Mouse (Mus musculus): ENCODE data around the gene St7.

Gene St7

DNA sequence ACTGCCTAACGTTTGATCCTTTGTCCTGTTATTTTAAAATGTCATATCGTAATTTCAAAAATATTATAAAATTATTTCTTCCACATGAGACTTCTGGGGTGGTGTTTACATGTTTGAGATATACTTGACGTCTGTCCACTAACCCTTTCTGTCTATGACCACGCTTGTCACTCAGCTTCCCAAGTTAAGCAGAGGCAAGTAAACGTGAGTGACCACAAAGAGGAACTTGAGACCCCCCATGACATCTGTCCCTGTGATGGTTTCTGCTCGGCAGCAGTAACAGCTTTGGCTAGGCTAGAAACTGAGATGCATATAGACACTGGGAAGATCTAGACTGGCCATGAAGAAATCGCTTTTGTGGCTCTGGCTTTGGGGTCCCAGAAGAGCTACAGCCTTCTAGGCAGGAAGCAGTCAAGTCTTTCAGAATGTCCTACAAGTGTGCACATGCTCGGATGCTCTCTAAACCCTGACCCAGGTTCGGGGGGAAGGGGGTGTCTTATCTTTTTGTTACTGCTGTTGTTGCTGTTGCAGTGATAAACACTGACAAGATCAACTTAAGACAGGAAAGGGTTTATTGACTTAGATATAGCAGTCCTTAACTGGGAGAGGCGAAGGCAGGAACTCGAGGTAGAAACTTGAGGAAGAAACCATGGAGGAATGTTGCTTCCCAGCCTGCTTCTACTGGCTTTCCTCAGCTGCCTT is 254.5 kb downstream of the St7 start:
- no peak for DNase-seq (ENCODE audit: low read depth)

DNA sequence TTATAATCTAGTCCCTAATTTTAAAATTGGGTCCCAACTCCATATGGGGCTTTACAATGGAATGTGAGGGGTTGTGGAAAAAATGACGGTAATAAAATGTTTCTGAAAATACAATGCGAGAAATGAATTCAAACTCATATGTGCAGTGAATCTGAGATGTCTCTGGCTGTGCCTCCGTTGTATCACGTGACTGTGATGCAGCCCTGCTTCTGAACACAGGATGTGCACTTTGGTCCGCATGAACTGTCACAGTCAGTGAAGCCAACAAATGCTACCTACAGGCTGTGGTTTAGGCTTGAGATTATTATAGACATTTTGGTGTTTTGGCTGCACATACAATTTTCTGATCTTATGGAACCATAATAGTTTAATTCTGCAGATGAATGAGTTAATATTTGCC is 256.4 kb downstream of the St7 start:
- DNase-seq (ENCODE audit: low read depth), result no peak

DNA sequence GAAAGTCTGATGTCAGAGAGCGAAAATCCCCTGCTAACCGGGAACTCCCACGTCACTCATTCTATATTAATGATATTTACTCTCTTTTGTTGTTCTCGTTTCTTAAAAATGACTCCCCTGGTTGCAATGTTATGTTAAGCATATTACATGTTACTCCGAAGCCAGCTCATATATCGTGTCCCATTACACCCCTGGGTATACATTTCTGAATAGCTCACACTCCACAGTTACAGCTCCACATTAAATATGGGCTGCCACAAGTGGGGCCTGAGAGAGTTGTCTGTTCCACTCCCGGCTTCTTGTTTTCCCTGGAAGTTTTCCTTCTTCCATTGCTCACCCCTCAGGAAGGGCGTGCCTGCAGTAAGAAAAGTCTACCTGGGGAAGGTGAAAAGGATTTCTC is 259.0 kb downstream of the St7 start:
- no peak for DNase-seq (ENCODE audit: low read depth)

DNA sequence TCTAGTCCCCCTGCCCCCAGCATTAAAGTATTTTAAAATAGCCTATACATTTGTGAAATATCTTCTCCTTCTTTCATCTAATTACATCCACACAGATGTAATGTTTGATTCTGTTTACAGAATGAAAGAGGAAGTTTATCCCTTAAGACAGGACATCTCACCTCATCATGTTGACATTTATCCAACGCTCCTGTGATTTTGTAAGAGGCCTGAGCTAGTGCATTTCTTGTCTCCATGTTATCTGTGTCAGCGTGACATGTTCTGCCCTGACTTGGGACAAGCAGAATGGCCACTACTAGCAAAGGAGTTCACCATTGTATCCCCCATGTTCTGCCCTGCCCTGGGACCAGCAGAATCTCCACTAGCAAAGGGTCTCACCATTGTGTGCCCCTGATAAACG is 270.7 kb downstream of the St7 start:
- no peak for DNase-seq (ENCODE audit: low read depth)

DNA sequence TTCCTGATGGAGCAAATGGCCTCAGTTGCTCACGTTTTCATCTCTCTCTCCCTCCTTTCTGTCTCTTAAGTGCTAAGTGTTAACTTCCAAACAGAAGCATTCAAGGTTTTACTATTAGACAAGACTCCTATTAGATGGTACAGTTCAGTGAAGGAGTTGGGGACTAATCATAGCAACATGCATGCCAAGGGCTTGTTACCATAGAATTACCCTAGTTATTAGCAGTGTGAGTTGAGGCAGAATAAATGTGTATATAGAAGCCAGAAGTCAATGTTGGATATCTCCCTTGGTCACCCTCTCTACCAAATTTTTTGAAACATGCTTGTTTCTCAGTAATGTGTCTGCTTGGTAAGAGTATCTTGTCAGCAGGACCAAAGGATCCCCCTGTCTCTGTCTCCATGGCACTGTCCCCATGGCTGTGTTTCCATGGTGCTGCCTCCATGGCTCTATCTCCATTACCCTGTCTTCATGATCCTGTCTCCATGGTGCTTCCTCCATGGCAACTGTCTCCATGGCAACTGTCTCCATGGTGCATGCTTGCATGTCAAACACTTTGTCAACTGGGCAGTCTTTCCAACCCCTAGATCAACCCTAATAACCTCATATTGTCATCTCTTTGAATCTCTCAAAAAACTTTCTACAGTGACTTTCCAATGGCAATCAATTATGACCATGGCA is 275.9 kb downstream of the St7 start:
- DNase-seq (ENCODE audit: low read depth), result no peak

DNA sequence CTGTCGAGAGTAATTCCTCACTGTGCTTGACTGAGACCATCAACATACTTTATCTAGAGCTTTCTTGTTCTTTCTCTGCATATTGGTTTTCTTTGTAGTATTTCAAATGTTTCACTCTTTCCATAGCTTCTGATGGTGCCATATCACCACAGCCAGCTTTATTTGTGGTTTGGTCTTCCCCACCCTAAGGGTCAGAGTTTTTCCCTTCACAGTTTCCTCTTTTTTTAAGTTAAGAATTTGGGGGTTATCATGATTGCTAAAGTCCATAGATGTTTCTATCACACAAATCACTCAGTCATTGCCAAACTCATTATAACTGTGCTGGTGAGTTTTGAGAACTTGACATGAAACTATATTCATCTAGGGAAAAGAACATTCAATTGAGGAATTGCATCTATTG is 277.1 kb downstream of the St7 start:
- no peak for DNase-seq (ENCODE audit: low read depth)

DNA sequence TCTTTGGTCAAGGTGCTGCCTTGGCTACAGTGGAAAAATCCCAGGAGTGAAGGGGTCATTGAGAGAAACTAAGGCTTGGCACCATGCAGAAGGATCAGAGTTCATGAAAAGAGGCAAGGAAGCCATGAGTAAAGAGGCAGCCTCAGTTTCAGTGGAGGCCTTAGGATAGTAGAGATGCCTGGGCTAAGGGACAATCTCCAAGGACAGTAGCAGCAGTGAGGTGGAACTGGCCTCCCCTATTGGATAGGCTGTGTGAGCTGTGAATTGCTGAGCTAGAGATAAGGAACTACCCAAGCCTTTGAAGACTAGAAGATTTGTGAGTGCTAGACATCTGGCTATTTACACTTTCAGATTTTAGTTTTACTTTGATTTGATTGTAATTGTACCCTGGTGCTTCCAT is 278.7 kb downstream of the St7 start:
- no peak for DNase-seq (ENCODE audit: low read depth)

DNA sequence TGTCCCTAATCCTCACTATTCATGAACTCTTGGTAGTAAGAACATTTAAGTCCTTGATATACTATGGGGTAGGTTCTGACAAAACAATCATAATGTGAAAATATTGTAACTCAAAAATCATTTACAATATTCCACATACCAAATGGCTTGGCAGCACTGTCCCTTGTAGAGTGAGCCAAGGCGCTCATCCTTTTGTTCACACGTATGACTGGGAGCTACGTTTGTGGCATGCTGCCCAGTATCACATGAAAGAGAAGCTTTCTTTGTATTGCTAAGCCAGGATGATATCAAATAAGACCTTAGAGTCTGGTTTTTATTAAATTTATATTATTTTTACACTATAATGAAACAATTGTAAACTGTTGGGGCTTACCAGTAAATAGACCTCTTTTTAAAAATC is 281.7 kb downstream of the St7 start:
- no peak for DNase-seq (ENCODE audit: low read depth)

DNA sequence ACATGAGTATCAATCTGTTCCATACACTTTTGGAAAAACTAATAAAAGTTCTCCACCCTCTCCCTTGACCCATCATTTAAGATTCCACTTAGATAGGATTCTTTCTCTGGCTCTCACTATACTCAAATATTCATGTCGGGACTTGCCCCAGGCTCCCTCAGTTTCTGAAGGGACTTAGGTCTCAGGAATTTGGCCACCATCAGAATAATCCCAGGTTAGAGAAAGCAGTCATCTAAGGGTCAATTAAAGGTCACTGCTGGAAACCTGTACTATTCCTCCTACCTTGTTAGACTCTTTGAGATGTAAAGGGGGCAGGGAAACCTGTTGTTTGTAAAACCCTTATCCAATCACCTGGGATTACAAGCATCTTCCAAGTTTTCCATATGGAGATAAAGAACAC is 284.4 kb downstream of the St7 start:
- DNase-seq (ENCODE audit: low read depth), result no peak

DNA sequence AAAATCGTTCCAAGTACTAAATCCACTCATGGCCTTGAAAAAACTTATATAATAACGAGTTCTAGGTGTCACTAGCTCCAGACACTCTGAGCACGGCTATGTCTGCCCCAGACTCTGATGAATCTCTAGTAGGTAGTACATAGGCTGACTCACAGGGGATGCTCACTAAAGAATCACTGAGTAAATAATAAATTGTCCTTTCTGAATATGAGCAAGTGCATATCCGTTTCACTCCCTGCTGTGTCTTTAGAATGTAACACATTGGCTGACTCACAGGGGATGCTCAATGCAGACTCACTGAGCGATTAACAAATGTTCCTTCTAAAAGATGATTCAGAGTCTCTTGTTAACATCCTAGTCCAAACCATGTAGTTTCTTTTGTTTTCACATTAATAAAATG is 285.6 kb downstream of the St7 start:
- DNase-seq (ENCODE audit: low read depth), result no peak

DNA sequence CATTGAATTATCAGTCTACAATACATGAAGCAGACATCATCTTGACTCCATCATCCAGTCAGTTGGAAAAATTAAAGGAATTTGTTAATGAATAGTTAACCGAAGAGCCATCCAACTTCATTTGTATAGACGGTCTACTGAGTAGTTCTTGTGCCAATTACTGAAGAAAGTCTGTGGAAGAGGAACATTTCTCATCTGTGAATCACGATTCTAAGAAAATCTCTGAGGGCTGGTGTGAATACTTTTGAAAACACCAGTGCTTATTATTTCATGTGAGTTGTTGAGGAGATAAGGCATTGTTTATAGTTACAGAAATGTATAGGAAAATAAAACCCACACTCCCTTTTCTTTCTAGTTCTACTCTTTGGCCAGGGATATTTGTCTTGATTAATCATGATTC is 286.1 kb downstream of the St7 start:
- DNase-seq (ENCODE audit: low read depth), result no peak

DNA sequence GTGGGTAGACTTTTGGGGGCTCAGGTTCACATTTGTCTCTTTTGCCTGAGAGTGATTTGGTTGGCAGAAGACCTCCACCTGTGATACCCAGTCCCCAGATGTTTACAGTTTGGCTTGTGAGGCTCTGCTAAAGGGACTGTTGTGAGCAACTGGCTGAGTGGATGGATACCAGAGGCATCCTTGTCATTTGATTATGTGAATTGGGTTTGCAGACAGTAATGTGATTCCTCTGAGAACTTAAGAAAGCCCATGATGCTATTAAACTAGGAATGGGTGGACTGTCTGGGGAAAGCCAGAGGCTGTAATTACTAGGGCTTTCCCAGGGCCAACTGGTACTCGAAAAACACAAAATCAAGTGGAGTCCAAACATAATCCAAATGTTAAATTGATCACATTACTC is 286.6 kb downstream of the St7 start:
- DNase-seq (ENCODE audit: low read depth), result no peak

DNA sequence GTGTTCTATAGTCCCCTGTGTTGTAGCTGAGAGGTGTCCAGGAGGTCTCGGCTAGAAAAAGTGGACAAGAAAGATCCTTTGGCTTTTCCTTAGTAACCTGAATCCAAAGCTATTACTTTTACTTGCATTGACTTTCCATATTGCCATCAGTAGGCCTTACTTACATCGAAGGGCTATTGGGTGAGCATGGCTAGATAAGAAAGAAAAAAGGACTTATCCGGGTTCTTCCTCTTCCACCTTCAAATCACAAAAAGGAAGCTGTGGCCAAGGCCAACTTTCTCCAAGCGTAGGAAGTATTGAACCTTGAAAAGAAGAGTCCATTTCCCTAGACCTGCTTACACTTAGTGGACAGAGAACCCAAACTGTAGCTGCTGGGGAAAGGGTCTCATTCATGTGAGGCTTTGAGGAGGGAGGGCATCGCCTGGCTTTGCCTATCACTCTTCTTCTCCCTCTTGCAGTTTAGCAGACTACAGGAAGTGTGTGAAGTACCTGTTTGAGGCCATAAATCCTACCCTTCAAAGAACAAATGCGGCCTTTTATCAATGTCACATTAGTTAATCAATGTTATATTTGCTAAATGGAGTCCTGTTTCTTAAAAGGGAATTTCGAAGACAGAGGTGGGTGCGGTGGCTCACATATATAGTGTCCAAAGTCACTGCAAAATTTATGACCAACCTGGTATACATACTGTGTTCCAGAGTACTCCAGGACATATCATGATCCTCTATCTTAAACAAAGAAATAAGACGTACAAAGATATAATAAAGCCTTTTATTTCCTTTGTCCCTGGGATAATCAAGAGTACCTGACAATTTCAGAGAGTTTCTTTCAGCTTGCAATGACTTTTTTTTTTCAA is 297.7 kb downstream of the St7 start:
- no peak for DNase-seq (ENCODE audit: low read depth)

DNA sequence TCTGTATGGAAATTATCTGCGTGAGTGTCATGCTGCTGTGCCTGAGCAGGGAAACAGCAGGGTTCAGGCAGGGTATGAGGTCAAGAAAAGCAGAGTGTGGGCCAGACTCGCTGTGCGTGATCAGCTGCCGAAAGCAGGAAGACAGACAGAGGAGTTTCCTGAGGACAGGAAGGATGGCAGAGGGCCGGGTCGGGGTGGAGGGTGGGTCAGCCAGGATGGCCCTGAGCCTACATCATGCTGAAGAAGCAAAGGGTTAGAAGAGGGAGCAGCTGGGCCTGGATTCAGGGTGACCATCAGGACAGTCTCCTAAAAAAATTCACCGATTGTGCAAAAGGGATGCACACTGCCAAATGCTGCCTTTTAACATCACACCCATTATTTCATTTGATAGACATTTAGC is 298.9 kb downstream of the St7 start:
- DNase-seq (ENCODE audit: low read depth), result no peak
